Mouse (Mus musculus): ENCODE results near the gene Pigu.

DNA sequence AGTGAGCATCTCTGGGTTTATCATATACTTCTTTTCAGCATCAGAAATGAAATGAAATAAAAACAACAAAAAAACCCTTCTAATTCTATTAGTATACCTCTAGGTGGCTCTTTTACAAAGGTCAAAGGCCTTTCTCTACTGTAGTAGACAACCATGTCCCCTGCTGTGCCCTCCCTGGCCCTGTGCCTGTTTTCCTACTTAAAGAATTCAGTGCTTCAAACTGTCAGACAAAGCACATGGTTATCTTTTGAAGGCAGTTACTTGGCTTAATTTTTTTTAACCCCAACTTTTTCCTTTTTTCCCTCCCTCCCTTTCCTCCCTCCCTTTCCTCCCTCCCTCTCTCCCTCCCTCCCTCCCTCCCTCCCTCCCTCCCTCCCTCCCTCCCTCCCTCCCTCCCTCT lies 43.0 kb upstream of the Pigu start:
- TF ChIP-seq CTCF (IDR thresholded peaks at IDR 0.05; ENCODE audit: low read depth) (no peak), EP300 (IDR thresholded peaks at IDR 0.05; ENCODE audit: low read depth) (no peak)

Data from liver, postnatal 0 days (tissue).